Comparison of ENCODE assay signal across 24 mouse cellular contexts in genomic region chr4:154671232-154671912, GRCm38 (mm10). TPM values are rescaled to one million over a fixed set of nuclear protein-coding genes. Genes with fewer than 3 reads are reported as not detected.
DNase-seq lines count a peak whose midpoint lies in the region; ATAC-seq and TF ChIP-seq lines count a peak whose summit lies in the region.
"Had no signal": no experiment of that assay in that cellular context is flagged by ENCODE, and none has a peak within 500 bp of the region (broad histone marks: within the 10 kb centered on the region; RNA-seq: fewer than 3 reads in every experiment).

No protein-coding gene starts in this region.

- no peaks in the 10 kb centered on the region for H3K27me3 ChIP-seq in kidney, adult 2 months (replicated peaks; ENCODE audit: control insufficient read depth, insufficient read depth, low read length)
- H3K27me3 ChIP-seq in limb, embryonic 12.5 days, result peaks cover 12% of the 10 kb centered on the region; the same call in 1 of the 2 replicates
- H3K27me3 ChIP-seq in neural tube, embryonic 15.5 days (replicated peaks), result peaks cover 10% of the 10 kb centered on the region
- peaks cover 4% of the 10 kb centered on the region; the same call in 1 of the 2 replicates for H3K27me3 ChIP-seq in intestine, postnatal 0 days (replicated peaks; ENCODE audit: control insufficient read depth, insufficient read depth, low read length)
- H3K27me3 ChIP-seq: embryonic facial prominence, embryonic 12.5 days had no signal

- H3K4me3 ChIP-seq in kidney, adult 2 months (ENCODE audit: insufficient read depth, low read depth, low read length), result no peak overlapping the region
- no peak overlapping the region for H3K4me3 ChIP-seq in limb, embryonic 12.5 days (replicated peaks)
- H3K4me3 ChIP-seq in neural tube, embryonic 15.5 days (replicated peaks), result no peak overlapping the region
- H3K4me3 ChIP-seq in intestine, postnatal 0 days (ENCODE audit: low read depth, low read length), result no peak overlapping the region
- H3K4me3 ChIP-seq: embryonic facial prominence, embryonic 12.5 days; erythroblast, embryonic 14.5 days; myocyte had no signal

- no peaks in the 10 kb centered on the region for H3K36me3 ChIP-seq in kidney, adult 2 months (ENCODE audit: control insufficient read depth, insufficient read depth, low read length)
- H3K36me3 ChIP-seq in limb, embryonic 12.5 days, result no peaks in the 10 kb centered on the region
- no peaks in the 10 kb centered on the region for H3K36me3 ChIP-seq in neural tube, embryonic 15.5 days
- H3K36me3 ChIP-seq in intestine, postnatal 0 days (ENCODE audit: control insufficient read depth, insufficient read depth), result no peaks in the 10 kb centered on the region
- H3K36me3 ChIP-seq: embryonic facial prominence, embryonic 12.5 days had no signal

- no peak overlapping the region for H3K9ac ChIP-seq in limb, embryonic 12.5 days (replicated peaks)
- no peak overlapping the region for H3K9ac ChIP-seq in neural tube, embryonic 15.5 days (replicated peaks)
- no peak overlapping the region for H3K9ac ChIP-seq in intestine, postnatal 0 days (ENCODE audit: low read depth, low read length)
- H3K9ac ChIP-seq: embryonic facial prominence, embryonic 12.5 days had no signal

- 0 out of 2 replicates have a peak, but pooled peaks have one; percentile 62 for ATAC-seq in limb, embryonic 12.5 days (ENCODE audit: insufficient number of reproducible peaks, insufficient read depth, low FRiP score, low TSS enrichment, low read depth)
- no peak for ATAC-seq in cerebellum, adult (ENCODE audit: insufficient number of reproducible peaks, low FRiP score, low TSS enrichment)
- no peak for ATAC-seq in neural tube, embryonic 15.5 days (ENCODE audit: low FRiP score)
- no peak for ATAC-seq in intestine, postnatal 0 days
- ATAC-seq: forebrain, embryonic 14.5 days had no signal

- 0 out of 2 replicates have a peak, but pooled peaks cover 7% of the 10 kb centered on the region for H3K4me1 ChIP-seq in kidney, adult 2 months (ENCODE audit: control insufficient read depth, insufficient read depth, low read length)
- peaks cover 67% of the 10 kb centered on the region for H3K4me1 ChIP-seq in limb, embryonic 12.5 days (replicated peaks)
- peaks cover 18% of the 10 kb centered on the region for H3K4me1 ChIP-seq in neural tube, embryonic 15.5 days
- H3K4me1 ChIP-seq in intestine, postnatal 0 days (replicated peaks; ENCODE audit: control insufficient read depth, insufficient read depth, low read length), result no peaks in the 10 kb centered on the region

- 0 out of 2 replicates have a peak overlapping the region, but pooled peaks have one; percentile 19 for H3K4me2 ChIP-seq in limb, embryonic 12.5 days
- no peak overlapping the region for H3K4me2 ChIP-seq in neural tube, embryonic 15.5 days
- no peak overlapping the region for H3K4me2 ChIP-seq in intestine, postnatal 0 days (replicated peaks; ENCODE audit: low read depth)
- H3K4me2 ChIP-seq: embryonic facial prominence, embryonic 12.5 days had no signal

- WGBS in kidney, adult 2 months, result 20% methylated on average over 8 of the region's 8 CpGs
- WGBS in limb, embryonic 12.5 days, result 13% methylated on average over 8 of the region's 8 CpGs
- 41% methylated on average over 8 of the region's 8 CpGs for WGBS in neural tube, embryonic 15.5 days
- WGBS in intestine, postnatal 0 days, result 57% methylated on average over 8 of the region's 8 CpGs

- H3K27ac ChIP-seq in kidney, adult 2 months (ENCODE audit: insufficient read depth, low read depth, low read length), result peak overlapping the region; percentile 88
- peak overlapping the region; percentile 90 for H3K27ac ChIP-seq in limb, embryonic 12.5 days
- H3K27ac ChIP-seq in neural tube, embryonic 15.5 days (replicated peaks), result no peak overlapping the region
- H3K27ac ChIP-seq in intestine, postnatal 0 days (ENCODE audit: low read depth, low read length), result no peak overlapping the region
- H3K27ac ChIP-seq: embryonic facial prominence, embryonic 12.5 days had no signal

- no peak for TF ChIP-seq CTCF in kidney, adult 2 months (conservative IDR thresholded peaks at IDR 0.05; ENCODE audit: insufficient read depth, insufficient read length, low read depth, low read length)
- TF ChIP-seq CTCF in intestine, postnatal 0 days (IDR thresholded peaks at IDR 0.05; ENCODE audit: low read depth), result no peak

- DNase-seq in forelimb bud, embryonic 11.5 days (ENCODE audit: low read depth, low spot score), result peak; percentile 72
- DNase-seq in kidney, adult 2 months, result peak; percentile 85
- DNase-seq in kidney, postnatal 10 days, result peak; percentile 64
- DNase-seq: adrenal gland, postnatal 10 days; cerebellum, adult 18-20 months; gastrocnemius, postnatal 36 days; layer of hippocampus, postnatal 36 days; lung, postnatal 10 days; midbrain, embryonic 14.5 days; right cerebral cortex, postnatal 14 days; spleen, adult 18-20 months; thymus, postnatal 25 days had no signal

- TF ChIP-seq POLR2A in kidney, adult 2 months (IDR thresholded peaks at IDR 0.05; ENCODE audit: low read depth, low read length), result no peak

- no peaks in the 10 kb centered on the region for H3K9me3 ChIP-seq in limb, embryonic 12.5 days
- no peaks in the 10 kb centered on the region for H3K9me3 ChIP-seq in neural tube, embryonic 15.5 days (replicated peaks)
- no peaks in the 10 kb centered on the region for H3K9me3 ChIP-seq in intestine, postnatal 0 days (ENCODE audit: control insufficient read depth)
- H3K9me3 ChIP-seq: embryonic facial prominence, embryonic 12.5 days had no signal

RNA-seq across cellular contexts. Expression of gene Actrt2, which starts 3.7 kb away (rescaled TPM):
- polyA plus RNA-seq in kidney, adult 2 months (2012; rRNA removed), result 0.05 and 0.06 TPM in 2 replicates
- not detected in 2 replicates for polyA plus RNA-seq in limb, embryonic 12.5 days (2016; fragmentation: Nextera tagmentation; extraction: Ambion mirVana)
- polyA plus RNA-seq in neural tube, embryonic 15.5 days (2015; fragmentation: Nextera tagmentation; extraction: Ambion mirVana), result not detected in 2 replicates
- polyA plus RNA-seq in intestine, postnatal 0 days (2015; fragmentation: Nextera tagmentation; extraction: Ambion mirVana), result not detected in 2 replicates
- polyA plus RNA-seq: embryonic facial prominence, embryonic 12.5 days; erythroblast, embryonic 14.5 days; forebrain, embryonic 14.5 days; heart, embryonic 16.5 days; hindbrain, embryonic 11.5 days; liver, embryonic 16.5 days; midbrain, embryonic 14.5 days; myocyte; neural tube, embryonic 14.5 days had no signal

RNA-seq across cellular contexts. Expression of gene Prdm16, which starts 34.7 kb away (rescaled TPM):
- 7.1 and 8.5 TPM in 2 replicates for polyA plus RNA-seq in kidney, adult 2 months (2012; rRNA removed)
- 97.9 and 115 TPM in 2 replicates for polyA plus RNA-seq in limb, embryonic 12.5 days (2016; fragmentation: Nextera tagmentation; extraction: Ambion mirVana)
- 7.7 and 9.0 TPM in 2 replicates for polyA plus RNA-seq in neural tube, embryonic 15.5 days (2015; fragmentation: Nextera tagmentation; extraction: Ambion mirVana)
- 8.7 and 9.0 TPM in 2 replicates for polyA plus RNA-seq in intestine, postnatal 0 days (2015; fragmentation: Nextera tagmentation; extraction: Ambion mirVana)
- polyA plus RNA-seq: myocyte had no signal

Comparison
In these comparisons a context has a peak if more than half of its experiments do, and no peak if none do; other contexts are left out.
1. H3K27ac ChIP-seq: peak in kidney, adult 2 months (single experiment) and limb, embryonic 12.5 days (single experiment); none in neural tube, embryonic 15.5 days (single experiment) and intestine, postnatal 0 days (single experiment).
2. Peak in every context shown above with its lines, with median percentiles within 50 percentile points of each other: DNase-seq.